Mouse (Mus musculus) CH12.LX (cell line): ENCODE results near the gene 1110032A03Rik. TPM values are rescaled to one million over a fixed set of nuclear protein-coding genes. Genes with fewer than 3 reads are reported as not detected.

Experiments used
- DNase-seq: peaks from one replicate; pipeline ENCODE4 v3.0.0-alpha.2; 2013; ENCODE audit errors: extremely low read depth
- H3K27ac ChIP-seq: 2 replicates; pipeline ENCODE4 v1.5.1; 2012; ENCODE audit warnings: low read depth, mild to moderate bottlenecking, control low read depth, moderate library complexity; ENCODE audit not compliant: insufficient read depth
- H3K27me3 ChIP-seq: replicated peaks from 2 replicates; pipeline ENCODE3; 2012; ENCODE audit warnings: inconsistent platforms
- H3K36me3 ChIP-seq, 2 experiments: replicated peaks in 1 of 2; 2 replicates each; pipeline versions ENCODE3 to v1.6.1; 2012; ENCODE audit warnings: inconsistent platforms in 1 of 2, low read length in 1 of 2, mild to moderate bottlenecking in 1 of 2, mixed read lengths in 1 of 2, moderate library complexity in 1 of 2; ENCODE audit not compliant: control insufficient read depth in 1 of 2, insufficient read depth in 1 of 2
- H3K4me1 ChIP-seq, 2 experiments: 2 replicates each; pipeline ENCODE4 v1.6.1; 2012; ENCODE audit warnings: inconsistent platforms in 1 of 2, moderate library complexity in 1 of 2; ENCODE audit not compliant: insufficient read depth in 2 of 2, control insufficient read depth in 1 of 2
- H3K4me2 ChIP-seq: 2 replicates; pipeline ENCODE4 v1.6.1; 2012; ENCODE audit warnings: low read depth, mild to moderate bottlenecking, control low read depth; ENCODE audit not compliant: poor library complexity, insufficient read depth, severe bottlenecking
- H3K4me3 ChIP-seq, 3 experiments: fragments of 150-350 bp in 1 of 3; sonication (generic) in 1 of 3; replicated peaks in 1 of 3; 2 replicates each; pipeline versions ENCODE3 to v1.5.1; 2011 to 2012; ENCODE audit warnings: low read depth in 2 of 3, low read length in 2 of 3, mild to moderate bottlenecking in 2 of 3, moderate library complexity in 2 of 3, control low read depth in 1 of 3, improper control_type of control experiment in 1 of 3, inconsistent platforms in 1 of 3, mixed read lengths in 1 of 3; ENCODE audit not compliant: poor library complexity in 1 of 3
- H3K79me2 ChIP-seq: replicated peaks from 2 replicates; pipeline ENCODE4 v1.6.1; 2012; ENCODE audit warnings: mild to moderate bottlenecking, moderate library complexity; ENCODE audit not compliant: control insufficient read depth, poor library complexity, insufficient read depth, severe bottlenecking; ENCODE audit errors: extremely low read depth
- H3K9ac ChIP-seq: 2 replicates; pipeline ENCODE4 v1.6.1; 2012; ENCODE audit warnings: low read depth, mild to moderate bottlenecking, control low read depth, moderate library complexity; ENCODE audit not compliant: insufficient read depth
- H3K9me3 ChIP-seq: replicated peaks from 2 replicates; pipeline ENCODE3; 2012; ENCODE audit warnings: low read length, inconsistent platforms, mixed read lengths
- BHLHE40 ChIP-seq: IDR thresholded peaks from 2 replicates; pipeline ENCODE4 v1.6.1; 2011; ENCODE audit warnings: mild to moderate bottlenecking, low read depth, low read length, improper control_type of control experiment
- CHD2 ChIP-seq: IDR thresholded peaks from 2 replicates; pipeline ENCODE4 v1.6.1; 2011; ENCODE audit warnings: low read length, improper control_type of control experiment
- E2F4 ChIP-seq: IDR thresholded peaks from 2 replicates; pipeline ENCODE4 v1.6.1; 2011; ENCODE audit warnings: low read depth, low read length, improper control_type of control experiment; ENCODE audit not compliant: insufficient replicate concordance
- EP300 ChIP-seq: IDR thresholded peaks from 2 replicates; pipeline ENCODE4 v1.6.1; 2011; ENCODE audit warnings: low read length, improper control_type of control experiment
- ETS1 ChIP-seq: conservative IDR thresholded peaks from 2 replicates; pipeline ENCODE4 v1.6.1; 2012; ENCODE audit warnings: low read depth, mild to moderate bottlenecking, inconsistent platforms, low read length, improper control_type of control experiment, moderate library complexity
- GABPA ChIP-seq: IDR thresholded peaks from 2 replicates; pipeline ENCODE4 v1.6.1; 2012; ENCODE audit warnings: low read depth, low read length, improper control_type of control experiment, inconsistent platforms; ENCODE audit not compliant: insufficient replicate concordance
- HCFC1 ChIP-seq: IDR thresholded peaks from 2 replicates; pipeline ENCODE4 v1.6.1; 2012; ENCODE audit warnings: low read depth, mild to moderate bottlenecking, inconsistent platforms, low read length, improper control_type of control experiment
- JUN ChIP-seq: IDR thresholded peaks from 2 replicates; pipeline ENCODE4 v1.6.1; 2011; ENCODE audit warnings: low read depth, mild to moderate bottlenecking, low read length, improper control_type of control experiment, moderate library complexity; ENCODE audit not compliant: insufficient read depth
- KAT2A ChIP-seq: IDR thresholded peaks from 2 replicates; pipeline ENCODE4 v1.6.1; 2012; ENCODE audit warnings: low read length, improper control_type of control experiment, inconsistent platforms; ENCODE audit not compliant: insufficient replicate concordance
- MAX ChIP-seq: IDR thresholded peaks from 2 replicates; pipeline ENCODE4 v1.6.1; 2011; ENCODE audit warnings: low read length, improper control_type of control experiment
- POLR2AphosphoS2 ChIP-seq: IDR thresholded peaks from 2 replicates; pipeline ENCODE4 v1.6.1; 2011; ENCODE audit warnings: low read depth, low read length, improper control_type of control experiment
- TCF12 ChIP-seq: IDR thresholded peaks from 2 replicates; pipeline ENCODE4 v1.6.1; 2014; ENCODE audit warnings: low read depth, mild to moderate bottlenecking, inconsistent platforms, low read length, improper control_type of control experiment
- ZKSCAN1 ChIP-seq: IDR thresholded peaks from 2 replicates; pipeline ENCODE4 v1.6.1; 2012; ENCODE audit warnings: low read depth, inconsistent platforms, low read length, improper control_type of control experiment, borderline replicate concordance
- ZMIZ1 ChIP-seq: IDR thresholded peaks from 2 replicates; pipeline ENCODE4 v1.6.1; 2012; ENCODE audit warnings: low read depth, mild to moderate bottlenecking, inconsistent platforms, low read length, improper control_type of control experiment
- dilution Hi-C: fragments of 300-500 bp; cut with MboI; formaldehyde crosslinking; loops from 2 replicates; pipeline ENCODE4 v1.14.3; 2020; ENCODE audit warnings: low sequenced_read_pairs; ENCODE audit not compliant: extremely low pct_unique_long_range_greater_than_20kb, extremely low pct_ligation_motif_present
- in situ Hi-C: fragments of 300-500 bp; cut with MboI; formaldehyde crosslinking; loops from 3 replicates; pipeline ENCODE4 v1.14.3; 2019; ENCODE audit warnings: low sequenced_read_pairs, low pct_ligation_motif_present, low pct_unique_long_range_greater_than_20kb, mixed read lengths
- polyA plus RNA-seq: library from polyadenylated mRNA; unstranded; fragments of >175 nt; gene quantifications from 2 replicates; pipeline ENCODE4 v1.2.1, GENCODE M21; 2012; ENCODE audit warnings: low read depth; ENCODE audit not compliant: insufficient read length
- total RNA-seq, 2 experiments: library from RNA; depleted of rRNA; stranded (reverse); fragments of 300-350 nt in 1 of 2; fragments of >200 nt in 1 of 2; gene quantifications; 2 replicates each; pipeline ENCODE4 v1.2.3; 2012 to 2014

The 1110032A03Rik gene
- total and polyA plus RNA-seq, 3 experiments, result 7.7 to 11.3 (median 9.0) TPM

- Histone ChIP-seq H3K9me3 (no peaks in the 10 kb centered on the region), H3K36me3 (peaks cover 38 to 90% of the 10 kb centered on the region in 2 experiments), H3K27ac (no peak overlapping the region), H3K79me2 (no peaks in the 10 kb centered on the region), H3K27me3 (no peaks in the 10 kb centered on the region), H3K4me1 (no peaks in the 10 kb centered on the region), H3K4me2 (no peak overlapping the region), H3K9ac (no peak overlapping the region), H3K4me3 (no peak overlapping the region)
- dilution Hi-C loops, result no loop called here
- TF ChIP-seq ETS1, result no peak
- no peak for TF ChIP-seq POLR2AphosphoS2
- no peak for TF ChIP-seq TCF12
- no peak for TF ChIP-seq BHLHE40
- TF ChIP-seq EP300, result no peak
- no peak for TF ChIP-seq JUN
- no peak for TF ChIP-seq ZKSCAN1
- no peak for TF ChIP-seq MAX
- TF ChIP-seq E2F4, result no peak
- TF ChIP-seq CHD2, result no peak
- TF ChIP-seq GABPA, result no peak
- in situ Hi-C loops, result no loop called here
- DNase-seq, result no peak
Observed at GRCm38 (mm10) chr9:50808471-50808870, 33.2 kb upstream of the 1110032A03Rik start.

- Histone ChIP-seq H3K27me3 (no peaks in the 10 kb centered on the region), H3K27ac (no peak overlapping the region), H3K9me3 (no peaks in the 10 kb centered on the region), H3K4me2 (no peak overlapping the region)
- in situ Hi-C loops, result no loop called here
- TF ChIP-seq HCFC1, result no peak
- no peak for TF ChIP-seq ZMIZ1
- TF ChIP-seq KAT2A, result no peak
- no peak for TF ChIP-seq BHLHE40
- TF ChIP-seq POLR2AphosphoS2, result no peak
- TF ChIP-seq, all 38 proteins: peak for 0
- H3K9ac ChIP-seq, result no peak overlapping the region
- DNase-seq, result no peak
- dilution Hi-C loops, result no loop called here
- peaks cover 45 to 92% of the 10 kb centered on the region in 2 experiments for H3K36me3 ChIP-seq
- no peaks in the 10 kb centered on the region for H3K79me2 ChIP-seq
- no peak overlapping the region for H3K4me3 ChIP-seq
- no peaks in the 10 kb centered on the region; a peak in 1 of 4 replicates for H3K4me1 ChIP-seq
Observed at GRCm38 (mm10) chr9:50803055-50803671, 27.8 kb upstream of the 1110032A03Rik start.
